Mouse (Mus musculus): ENCODE results near the gene Rbms3. TPM values are rescaled to one million over a fixed set of nuclear protein-coding genes. Genes with fewer than 3 reads are reported as not detected.

Rbms3 gene
- total and polyA plus RNA-seq, 3 experiments: not detected

- no peak overlapping the region for H3K9ac ChIP-seq (ENCODE audit: insufficient read depth, low read depth)
- in situ Hi-C loops (cut with MboI; ENCODE audit: low pct_ligation_motif_present, low pct_unique_long_range_greater_than_20kb, low sequenced_read_pairs) (no loop called here), dilution Hi-C loops (cut with MboI; ENCODE audit: extremely low pct_ligation_motif_present, extremely low pct_unique_long_range_greater_than_20kb, low sequenced_read_pairs) (no loop called here)
- peaks cover 74% of the 10 kb centered on the region for H3K9me3 ChIP-seq (replicated peaks; ENCODE audit: low read length)
- no peak overlapping the region for H3K4me3 ChIP-seq (replicated peaks in 1 of 3; ENCODE audit: low read depth in 2 of 3, low read length in 2 of 3, poor library complexity in 1 of 3)
- H3K27ac ChIP-seq (ENCODE audit: insufficient read depth, low read depth): no peak overlapping the region
- H3K4me2 ChIP-seq (ENCODE audit: insufficient read depth, low read depth, poor library complexity, severe bottlenecking): no peak overlapping the region
- TF ChIP-seq MYC (IDR thresholded peaks at IDR 0.05; ENCODE audit: low read depth, low read length) (no peak), ELF1 (IDR thresholded peaks at IDR 0.05; ENCODE audit: low read depth, low read length) (no peak), NELFE (IDR thresholded peaks at IDR 0.05; ENCODE audit: low read depth, low read length) (no peak), ETS1 (conservative IDR thresholded peaks at IDR 0.05; ENCODE audit: low read depth, low read length) (no peak), RCOR1 (conservative IDR thresholded peaks at IDR 0.05; ENCODE audit: low read depth, low read length) (no peak), BHLHE40 (IDR thresholded peaks at IDR 0.05; ENCODE audit: low read depth, low read length) (no peak), POLR2AphosphoS2 (IDR thresholded peaks at IDR 0.05; ENCODE audit: low read depth, low read length) (no peak), PAX5 (IDR thresholded peaks at IDR 0.05; ENCODE audit: low read length) (no peak), JUND (conservative IDR thresholded peaks at IDR 0.05; ENCODE audit: low read depth, low read length) (no peak), ZKSCAN1 (IDR thresholded peaks at IDR 0.05; ENCODE audit: borderline replicate concordance, low read depth, low read length) (no peak), IRF4 (IDR thresholded peaks at IDR 0.05; ENCODE audit: low read depth, low read length) (no peak), NRF1 (IDR thresholded peaks at IDR 0.05; ENCODE audit: low read depth, low read length) (no peak), USF2 (conservative IDR thresholded peaks at IDR 0.05; ENCODE audit: low read depth, low read length) (no peak), TBP (conservative IDR thresholded peaks at IDR 0.05; ENCODE audit: low read depth, low read length) (no peak), MXI1 (IDR thresholded peaks at IDR 0.05; ENCODE audit: low read depth, low read length) (no peak), ZNF384 (IDR thresholded peaks at IDR 0.05; ENCODE audit: low read depth, low read length) (no peak), MEF2A (IDR thresholded peaks at IDR 0.05; ENCODE audit: borderline replicate concordance, low read depth, low read length) (no peak), ZMIZ1 (IDR thresholded peaks at IDR 0.05; ENCODE audit: low read depth, low read length) (no peak), UBTF (IDR thresholded peaks at IDR 0.05; ENCODE audit: low read depth, low read length) (no peak), KAT2A (IDR thresholded peaks at IDR 0.05; ENCODE audit: insufficient replicate concordance, low read length) (no peak)
- H3K79me2 ChIP-seq (replicated peaks; ENCODE audit: control insufficient read depth, extremely low read depth, insufficient read depth, poor library complexity, severe bottlenecking): no peaks in the 10 kb centered on the region
- no peaks in the 10 kb centered on the region for H3K4me1 ChIP-seq (ENCODE audit: control insufficient read depth in 1 of 2, insufficient read depth in 2 of 2)
- H3K36me3 ChIP-seq (replicated peaks in 1 of 2; ENCODE audit: control insufficient read depth in 1 of 2, insufficient read depth in 1 of 2, low read length in 1 of 2): no peaks in the 10 kb centered on the region
- no peaks in the 10 kb centered on the region for H3K27me3 ChIP-seq (replicated peaks)
- DNase-seq (ENCODE audit: extremely low read depth): no peak
Measured at GRCm38 (mm10) chr9:117032690-117033089, 597.0 kb downstream of the Rbms3 start.

DNA sequence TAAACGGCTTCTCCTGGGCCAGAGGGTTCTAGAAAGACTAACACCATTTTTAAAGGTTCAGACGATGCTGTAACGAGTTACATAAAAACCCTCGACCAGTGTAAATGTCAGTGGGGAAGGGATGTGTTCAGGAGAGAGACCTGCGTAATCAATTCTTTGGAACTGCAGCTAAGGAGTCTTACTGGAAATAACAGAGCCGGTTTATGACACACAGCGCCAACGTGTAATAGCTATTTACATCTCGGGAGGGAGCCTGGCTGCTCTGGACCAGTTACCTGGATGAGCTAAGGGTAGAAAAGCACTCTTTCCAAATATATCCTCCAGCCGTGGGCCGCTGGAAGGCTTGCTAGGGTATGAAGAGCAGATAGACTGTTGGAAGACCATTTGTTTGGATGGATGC, 598.5 kb downstream of the Rbms3 start:
- Histone ChIP-seq H3K27ac (ENCODE audit: insufficient read depth, low read depth) (no peak overlapping the region), H3K9ac (ENCODE audit: insufficient read depth, low read depth) (no peak overlapping the region), H3K4me3 (replicated peaks in 1 of 3; ENCODE audit: low read depth in 2 of 3, low read length in 2 of 3, poor library complexity in 1 of 3) (no peak overlapping the region), H3K79me2 (replicated peaks; ENCODE audit: control insufficient read depth, extremely low read depth, insufficient read depth, poor library complexity, severe bottlenecking) (no peaks in the 10 kb centered on the region), H3K36me3 (replicated peaks in 1 of 2; ENCODE audit: control insufficient read depth in 1 of 2, insufficient read depth in 1 of 2, low read length in 1 of 2) (no peaks in the 10 kb centered on the region), H3K4me2 (ENCODE audit: insufficient read depth, low read depth, poor library complexity, severe bottlenecking) (no peak overlapping the region), H3K27me3 (replicated peaks) (no peaks in the 10 kb centered on the region), H3K4me1 (ENCODE audit: control insufficient read depth in 1 of 2, insufficient read depth in 2 of 2) (no peaks in the 10 kb centered on the region), H3K9me3 (replicated peaks; ENCODE audit: low read length) (peaks cover 72% of the 10 kb centered on the region)
- in situ Hi-C loops (cut with MboI; ENCODE audit: low pct_ligation_motif_present, low pct_unique_long_range_greater_than_20kb, low sequenced_read_pairs): no loop called here
- no peak for TF ChIP-seq ZC3H11A (IDR thresholded peaks at IDR 0.05; ENCODE audit: low read depth, low read length)
- TF ChIP-seq CHD1 (IDR thresholded peaks at IDR 0.05; ENCODE audit: low read depth, low read length): no peak
- no peak for TF ChIP-seq USF2 (conservative IDR thresholded peaks at IDR 0.05; ENCODE audit: low read depth, low read length)
- TF ChIP-seq UBTF (IDR thresholded peaks at IDR 0.05; ENCODE audit: low read depth, low read length): no peak
- TF ChIP-seq POLR2AphosphoS2 (IDR thresholded peaks at IDR 0.05; ENCODE audit: low read depth, low read length): no peak
- TF ChIP-seq ETS1 (conservative IDR thresholded peaks at IDR 0.05; ENCODE audit: low read depth, low read length): no peak
- TF ChIP-seq RAD21 (IDR thresholded peaks at IDR 0.05; ENCODE audit: low read depth, low read length): no peak
- no peak for TF ChIP-seq JUND (conservative IDR thresholded peaks at IDR 0.05; ENCODE audit: low read depth, low read length)
- TF ChIP-seq NELFE (IDR thresholded peaks at IDR 0.05; ENCODE audit: low read depth, low read length): no peak
- no peak for TF ChIP-seq MEF2A (IDR thresholded peaks at IDR 0.05; ENCODE audit: borderline replicate concordance, low read depth, low read length)
- TF ChIP-seq ELF1 (IDR thresholded peaks at IDR 0.05; ENCODE audit: low read depth, low read length): no peak
- no peak for TF ChIP-seq BHLHE40 (IDR thresholded peaks at IDR 0.05; ENCODE audit: low read depth, low read length)
- TF ChIP-seq USF1 (IDR thresholded peaks at IDR 0.05; ENCODE audit: low read depth, low read length): no peak
- no peak for TF ChIP-seq CTCF (conservative IDR thresholded peaks at IDR 0.05 in 1 of 2, IDR thresholded peaks at IDR 0.05 in 1 of 2; ENCODE audit: low read depth in 2 of 2, low read length in 2 of 2)
- no peak for TF ChIP-seq NRF1 (IDR thresholded peaks at IDR 0.05; ENCODE audit: low read depth, low read length)
- no peak for TF ChIP-seq PAX5 (IDR thresholded peaks at IDR 0.05; ENCODE audit: low read length)
- TF ChIP-seq MAFK (IDR thresholded peaks at IDR 0.05; ENCODE audit: insufficient replicate concordance, low read length): no peak
- no peak for TF ChIP-seq EP300 (IDR thresholded peaks at IDR 0.05; ENCODE audit: low read length)
- no peak for DNase-seq (ENCODE audit: extremely low read depth)
- dilution Hi-C loops (cut with MboI; ENCODE audit: extremely low pct_ligation_motif_present, extremely low pct_unique_long_range_greater_than_20kb, low sequenced_read_pairs): no loop called here
